Comparison of ENCODE assay signal across 9 mouse cellular contexts in the genomic region with DNA sequence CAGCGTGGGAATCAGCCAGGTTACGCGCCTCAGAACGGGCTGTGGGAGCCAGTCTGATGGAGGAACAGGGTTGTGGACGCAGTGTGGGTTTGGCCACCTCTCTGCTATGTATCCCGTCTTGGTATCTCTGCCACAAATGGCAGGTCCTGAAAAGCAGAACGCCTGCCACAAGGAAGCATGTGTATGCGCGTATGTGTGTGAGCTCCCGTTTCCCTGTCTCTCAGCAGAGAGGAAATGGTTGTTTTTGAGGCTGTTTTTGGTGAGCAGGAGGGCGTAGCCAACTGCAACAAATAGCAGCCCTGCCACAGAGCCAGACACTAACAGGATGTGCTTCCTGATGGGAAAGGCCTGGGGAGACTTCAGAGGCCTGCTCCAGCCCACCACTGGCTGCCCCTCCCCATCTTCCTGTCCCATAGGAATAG. TPM values are rescaled to one million over a fixed set of nuclear protein-coding genes. Genes with fewer than 3 reads are reported as not detected.
DNase-seq lines count a peak whose midpoint lies in the region; ATAC-seq lines count a peak whose summit lies in the region.
"Had no signal": no experiment of that assay in that cellular context is flagged by ENCODE, and none has a peak within 500 bp of the region (broad histone marks: within the 10 kb centered on the region; RNA-seq: fewer than 3 reads in every experiment).

No protein-coding gene starts in this region.

- ATAC-seq in midbrain, embryonic 12.5 days (ENCODE audit: low FRiP score, low read depth) = no peak

- H3K4me2 ChIP-seq in midbrain, embryonic 12.5 days (replicated peaks) = no peak overlapping the region

- peak overlapping the region; percentile 18; the same call in 1 of the 2 replicates for H3K4me3 ChIP-seq in midbrain, embryonic 12.5 days
- H3K4me3 ChIP-seq: myocyte had no signal

- H3K27me3 ChIP-seq in midbrain, embryonic 12.5 days = no peaks in the 10 kb centered on the region

- intact Hi-C loops in heart, postnatal 25 days (cut with DNase I) = no loop called here

- 87% methylated on average over 11 of the region's 11 CpGs for WGBS in midbrain, embryonic 12.5 days

- no peaks in the 10 kb centered on the region for H3K9me3 ChIP-seq in midbrain, embryonic 12.5 days

- H3K4me1 ChIP-seq in midbrain, embryonic 12.5 days = no peaks in the 10 kb centered on the region

- peak; percentile 33 for DNase-seq in brain, adult 2 months (ENCODE audit: low read depth, low spot score)
- DNase-seq in fibroblast of lung, adult 2 months (ENCODE audit: low read depth) = peak; percentile 78
- peak; percentile 80 for DNase-seq in heart, postnatal 25 days (ENCODE audit: low spot score)
- peak; percentile 67 to 79 for DNase-seq in kidney, postnatal 4 days
- no peak for DNase-seq in cerebellum, postnatal 36 days
- no peak for DNase-seq in adipocyte (ENCODE audit: low spot score)

- peaks cover 13% of the 10 kb centered on the region for H3K36me3 ChIP-seq in midbrain, embryonic 12.5 days

- H3K27ac ChIP-seq in midbrain, embryonic 12.5 days (replicated peaks) = no peak overlapping the region

- no peak overlapping the region for H3K9ac ChIP-seq in midbrain, embryonic 12.5 days (replicated peaks)

RNA-seq across cellular contexts. Expression of gene Tmem204, which starts 2.4 kb away (rescaled TPM):
- 10 to 100 TPM; 34.5 to 41.7 TPM for total RNA-seq in heart, postnatal 25 days (2021)
- 10.1 and 10.4 TPM in 2 replicates for polyA plus RNA-seq in midbrain, embryonic 12.5 days (2016; fragmentation: Nextera tagmentation; extraction: Ambion mirVana)

RNA-seq across cellular contexts. Expression of gene Telo2, which starts 34.8 kb away (rescaled TPM):
- 10 to 100 TPM; 10.8 to 12.2 TPM for total RNA-seq in heart, postnatal 25 days (2021)
- polyA plus RNA-seq in midbrain, embryonic 12.5 days (2016; fragmentation: Nextera tagmentation; extraction: Ambion mirVana) = 45.5 and 46.3 TPM in 2 replicates

RNA-seq across cellular contexts. Expression of gene Ptx4, which starts 39.6 kb away (rescaled TPM):
- 1 to 10 TPM; 3.7 to 6.7 TPM for total RNA-seq in heart, postnatal 25 days (2021)
- polyA plus RNA-seq in midbrain, embryonic 12.5 days (2016; fragmentation: Nextera tagmentation; extraction: Ambion mirVana) = not detected in 2 replicates
- total RNA-seq: adrenal gland, adult 18-20 months had no signal
- polyA plus RNA-seq: myocyte had no signal

RNA-seq across cellular contexts. Expression of gene Clcn7, which starts 52.2 kb away (rescaled TPM):
- 10 to 100 TPM; 25.5 to 27.5 TPM for total RNA-seq in heart, postnatal 25 days (2021)
- polyA plus RNA-seq in midbrain, embryonic 12.5 days (2016; fragmentation: Nextera tagmentation; extraction: Ambion mirVana) = 26.8 and 28.7 TPM in 2 replicates

Comparison
In these comparisons a context has a peak if more than half of its experiments do, and no peak if none do; other contexts are left out.
1. DNase-seq: peak in brain, adult 2 months (single experiment), fibroblast of lung, adult 2 months (single experiment), heart, postnatal 25 days (single experiment) and kidney, postnatal 4 days (2 of 2); none in cerebellum, postnatal 36 days (0 of 2) and adipocyte (single experiment).